Mouse (Mus musculus) embryonic facial prominence, embryonic 12.5 days (tissue): Measurements from ENCODE around the gene Bpgm. TPM values are rescaled to one million over a fixed set of nuclear protein-coding genes. Genes with fewer than 3 reads are reported as not detected.

Experiments used
- ATAC-seq: fragments of 200-750 bp; cut with Nextera tagmentation; 2 replicates; pipeline ENCODE4 v1.8.0; 2017; ENCODE audit not compliant: insufficient number of reproducible peaks, insufficient read depth, low FRiP score, low TSS enrichment
- H3K27ac ChIP-seq: fragments of 300-500 bp; sonication (generic); 2 replicates; pipeline ENCODE4 v1.5.1; 2016; ENCODE audit warnings: mild to moderate bottlenecking
- H3K27me3 ChIP-seq: fragments of 300-500 bp; sonication (generic); 2 replicates; pipeline ENCODE4 v1.6.1; 2016; ENCODE audit warnings: mild to moderate bottlenecking, moderate library complexity
- H3K36me3 ChIP-seq: fragments of 300-500 bp; sonication (generic); 2 replicates; pipeline ENCODE4 v1.6.1; 2016; ENCODE audit warnings: mild to moderate bottlenecking
- H3K4me1 ChIP-seq: fragments of 300-500 bp; sonication (generic); 2 replicates; pipeline ENCODE4 v1.6.1; 2016
- H3K4me2 ChIP-seq: fragments of 300-500 bp; sonication (generic); replicated peaks from 2 replicates; pipeline ENCODE4 v1.6.1; 2016; ENCODE audit warnings: mild to moderate bottlenecking, moderate library complexity
- H3K4me3 ChIP-seq: fragments of 300-500 bp; sonication (generic); 2 replicates; pipeline ENCODE4 v1.5.1; 2016; ENCODE audit warnings: mild to moderate bottlenecking
- H3K9ac ChIP-seq: fragments of 300-500 bp; sonication (generic); 2 replicates; pipeline ENCODE4 v1.6.1; 2016; ENCODE audit warnings: mild to moderate bottlenecking, moderate library complexity
- H3K9me3 ChIP-seq: fragments of 300-500 bp; sonication (generic); 2 replicates; pipeline ENCODE4 v1.6.1; 2016; ENCODE audit warnings: mild to moderate bottlenecking, moderate library complexity
- WGBS: fragments of 180-500 bp; shearing (Covaris S2); methylation state at CpG from one replicate; pipeline ENCODE4 v1.1.7; 2016; 5-methylcytosine and 5-hydroxymethylcytosine counted together
- polyA plus RNA-seq: library from polyadenylated mRNA; unstranded; fragments of >200 nt; fragmentation: Nextera tagmentation; extraction: Ambion mirVana; gene quantifications from 2 replicates; pipeline ENCODE4 v1.2.1, GENCODE M21; 2016

Gene Bpgm
- polyA plus RNA-seq, 1 experiment from 2014 or later: 49.2 TPM

DNA sequence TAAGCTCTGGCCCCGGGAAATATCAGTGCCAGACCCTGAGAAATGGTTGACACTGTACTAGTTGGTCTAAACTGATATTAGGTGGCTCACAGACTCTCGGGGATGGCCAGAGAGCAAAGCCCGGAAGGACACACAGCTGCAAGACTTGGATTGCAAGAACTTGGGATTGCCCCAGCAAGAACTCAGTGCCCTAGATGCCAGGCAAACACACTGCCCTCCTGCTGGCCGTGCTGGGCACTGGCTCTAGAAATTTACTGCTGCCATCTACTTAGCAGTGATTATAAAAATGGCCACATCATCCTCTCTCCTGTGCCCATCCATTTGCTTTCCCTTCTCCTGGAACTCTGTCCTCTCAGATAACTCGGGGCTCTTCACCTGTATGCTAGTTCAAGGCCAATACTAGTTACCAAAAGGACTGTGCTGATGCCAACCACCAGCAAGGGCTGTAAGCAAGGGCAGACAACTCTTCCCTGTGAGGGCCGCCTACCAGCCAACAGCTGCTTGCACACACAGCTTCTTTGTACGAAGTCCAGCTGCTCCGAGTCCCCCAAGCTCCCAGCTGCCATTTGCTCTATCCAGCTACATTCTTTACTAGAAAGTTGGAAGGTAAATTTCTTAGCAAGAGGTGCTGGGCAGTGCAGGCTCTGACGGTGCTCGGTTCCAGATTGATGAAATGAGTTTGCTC, 39.2 kb downstream of the Bpgm start:
- no peaks in the 10 kb centered on the region for H3K27me3 ChIP-seq
- no peak overlapping the region for H3K4me2 ChIP-seq
- no peak overlapping the region for H3K4me3 ChIP-seq
- H3K4me1 ChIP-seq: peaks cover 28% of the 10 kb centered on the region
- no peaks in the 10 kb centered on the region for H3K9me3 ChIP-seq
- H3K27ac ChIP-seq: peak overlapping the region; percentile 75
- no peak overlapping the region for H3K9ac ChIP-seq
- ATAC-seq: 0 out of 2 replicates have a peak, but pooled peaks have one; percentile 31
- no peaks in the 10 kb centered on the region for H3K36me3 ChIP-seq
- WGBS: 52% methylated on average over 10 of the region's 10 CpGs

DNA sequence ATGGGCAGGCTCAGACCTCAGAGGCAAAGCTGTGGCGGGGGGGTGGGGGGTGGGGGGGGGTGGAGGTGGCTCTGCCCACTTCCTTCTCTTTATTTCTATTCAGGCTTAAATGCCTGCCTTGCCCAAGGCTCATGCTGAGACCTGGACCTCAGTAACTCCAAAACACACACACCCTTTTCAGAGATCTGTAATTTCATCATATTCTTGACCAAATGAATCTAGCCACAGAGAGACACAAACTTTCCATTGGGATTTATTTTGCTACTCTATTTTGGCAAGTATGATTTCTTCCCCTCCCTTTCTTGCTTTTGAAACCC, 39.7 kb downstream of the Bpgm start:
- Histone ChIP-seq H3K4me3 (no peak overlapping the region), H3K4me2 (no peak overlapping the region), H3K4me1 (peaks cover 32% of the 10 kb centered on the region), H3K36me3 (no peaks in the 10 kb centered on the region), H3K9ac (no peak overlapping the region), H3K27me3 (no peaks in the 10 kb centered on the region), H3K9me3 (no peaks in the 10 kb centered on the region), H3K27ac (peak overlapping the region; percentile 75)
- ATAC-seq: no peak
- 25% methylated on average over 1 of the region's 1 CpGs for WGBS

DNA sequence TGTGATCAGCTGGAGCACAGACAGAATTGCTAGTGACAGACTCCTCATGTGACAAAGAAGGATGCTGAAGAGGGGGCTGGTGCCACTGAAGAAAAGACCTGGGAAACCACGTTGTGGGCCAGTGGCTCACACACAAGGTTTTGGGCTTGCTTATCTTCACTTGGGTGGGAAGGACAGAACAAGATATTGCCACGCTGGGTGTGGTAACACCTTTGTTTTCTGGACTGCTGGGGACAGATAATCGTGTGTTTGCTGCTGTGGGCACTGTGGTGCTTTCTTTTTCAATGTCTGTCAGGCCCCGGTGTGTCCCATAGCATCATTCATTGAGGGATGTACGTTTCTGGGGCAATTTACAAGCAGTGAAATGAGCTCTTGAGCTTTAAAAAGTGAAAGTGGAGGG, 41.7 kb downstream of the Bpgm start:
- Histone ChIP-seq H3K9me3 (no peaks in the 10 kb centered on the region), H3K27ac (no peak overlapping the region), H3K27me3 (no peaks in the 10 kb centered on the region), H3K4me2 (no peak overlapping the region), H3K4me3 (no peak overlapping the region), H3K9ac (no peak overlapping the region), H3K4me1 (peaks cover 41% of the 10 kb centered on the region), H3K36me3 (no peaks in the 10 kb centered on the region)
- WGBS: 80% methylated on average over 5 of the region's 5 CpGs
- no peak for ATAC-seq

DNA sequence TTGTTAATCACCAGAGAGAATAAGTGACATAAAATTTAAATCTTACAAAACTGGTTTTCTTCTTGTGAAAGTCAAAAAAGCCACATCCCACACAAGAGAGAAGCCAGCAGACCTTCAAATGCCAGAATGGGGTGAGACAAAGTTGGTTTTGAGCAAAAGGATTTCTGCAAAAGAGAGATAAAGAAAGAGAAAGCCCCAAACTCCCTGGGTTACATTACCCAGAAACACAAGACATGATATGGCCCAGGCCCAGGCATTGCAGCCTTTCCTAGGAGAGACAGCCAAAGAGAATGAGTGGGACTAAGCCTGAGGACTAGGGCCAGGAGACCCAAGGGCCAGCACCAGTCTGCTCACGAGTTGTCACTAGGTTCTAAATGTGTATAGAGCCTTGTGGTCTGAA, 43.1 kb downstream of the Bpgm start:
- no peak overlapping the region for H3K4me3 ChIP-seq
- whole genome bisulfite sequencing: 86% methylated on average over 1 of the region's 1 CpGs
- no peak overlapping the region for H3K9ac ChIP-seq
- ATAC-seq: no peak
- no peak overlapping the region for H3K27ac ChIP-seq
- H3K27me3 ChIP-seq: no peaks in the 10 kb centered on the region
- H3K4me1 ChIP-seq: peaks cover 41% of the 10 kb centered on the region
- no peaks in the 10 kb centered on the region for H3K36me3 ChIP-seq
- no peaks in the 10 kb centered on the region for H3K9me3 ChIP-seq
- H3K4me2 ChIP-seq: no peak overlapping the region

DNA sequence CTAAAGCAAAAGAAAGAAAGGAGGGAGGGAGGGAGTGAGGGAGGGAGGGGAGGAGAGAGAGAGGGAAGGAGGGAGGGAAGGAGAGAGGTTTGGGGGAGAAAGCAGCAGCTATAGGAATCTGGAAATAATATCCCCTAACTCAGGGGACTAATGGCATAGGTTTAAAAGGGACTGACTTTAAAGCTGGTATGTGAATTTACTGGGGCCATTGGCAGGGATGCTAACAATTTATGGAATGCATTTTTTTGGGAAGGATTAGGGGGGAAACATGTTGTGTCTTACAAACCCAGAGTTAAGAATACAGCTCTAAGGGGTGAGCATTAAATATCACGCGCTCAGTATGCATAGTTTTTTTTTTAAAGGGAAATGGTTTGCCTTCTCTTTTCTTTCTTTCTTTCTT, 44.5 kb downstream of the Bpgm start:
- Histone ChIP-seq H3K9me3 (no peaks in the 10 kb centered on the region), H3K27me3 (no peaks in the 10 kb centered on the region), H3K9ac (no peak overlapping the region), H3K4me1 (peaks cover 31% of the 10 kb centered on the region), H3K27ac (peak overlapping the region; percentile 84), H3K4me2 (no peak overlapping the region), H3K4me3 (no peak overlapping the region), H3K36me3 (no peaks in the 10 kb centered on the region)
- WGBS: 32% methylated on average over 2 of the region's 2 CpGs
- ATAC-seq: no peak

DNA sequence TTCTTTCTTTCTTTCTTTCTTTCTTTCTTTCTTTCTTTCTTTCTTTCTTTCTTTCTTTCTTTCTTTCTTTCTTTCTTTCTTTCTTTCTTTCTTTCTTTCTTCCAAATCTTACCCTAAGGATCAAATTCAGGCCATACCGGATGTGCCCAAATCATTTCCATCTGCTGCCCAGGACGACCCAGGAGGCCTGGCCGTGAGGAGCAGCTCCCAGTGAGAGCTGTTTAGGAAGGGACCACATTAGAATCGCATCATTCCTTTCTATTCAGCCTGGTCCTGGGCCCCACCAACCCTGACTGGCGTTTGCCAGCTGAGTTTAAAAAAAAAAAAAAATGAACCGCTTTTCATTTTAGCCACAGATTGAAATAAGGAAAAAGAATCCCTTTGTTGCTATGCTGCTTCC, 44.9 kb downstream of the Bpgm start:
- WGBS: 8% methylated on average over 6 of the region's 6 CpGs
- H3K4me2 ChIP-seq: 0 out of 2 replicates have a peak overlapping the region, but pooled peaks have one; percentile 9
- H3K36me3 ChIP-seq: no peaks in the 10 kb centered on the region
- no peak overlapping the region for H3K9ac ChIP-seq
- H3K4me3 ChIP-seq: no peak overlapping the region
- no peak for ATAC-seq
- H3K9me3 ChIP-seq: no peaks in the 10 kb centered on the region
- H3K27ac ChIP-seq: peak overlapping the region; percentile 86
- H3K4me1 ChIP-seq: peaks cover 28% of the 10 kb centered on the region
- H3K27me3 ChIP-seq: no peaks in the 10 kb centered on the region

DNA sequence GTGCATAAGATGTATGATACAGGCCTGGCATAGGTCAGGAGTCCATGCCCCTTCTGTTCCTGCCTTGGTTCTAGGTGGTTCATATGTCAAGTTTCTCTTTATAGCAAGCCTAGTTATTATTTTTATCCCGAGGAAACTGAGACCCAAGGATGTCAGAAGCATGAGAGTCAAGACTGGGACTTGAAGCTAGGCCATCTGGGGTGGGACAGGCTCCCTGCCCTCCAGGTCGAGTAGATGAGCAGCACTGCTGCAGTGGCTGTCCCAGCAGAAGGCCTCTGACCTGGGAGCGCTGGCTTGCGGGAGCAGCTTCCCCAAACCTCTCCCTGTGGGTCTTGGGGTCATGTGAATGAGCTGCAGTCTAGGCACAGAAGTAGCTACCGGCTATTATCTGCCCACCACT, 47.5 kb downstream of the Bpgm start:
- Histone ChIP-seq H3K4me2 (no peak overlapping the region), H3K9me3 (no peaks in the 10 kb centered on the region), H3K4me1 (peaks cover 19% of the 10 kb centered on the region), H3K27me3 (no peaks in the 10 kb centered on the region), H3K27ac (no peak overlapping the region), H3K4me3 (no peak overlapping the region), H3K36me3 (no peaks in the 10 kb centered on the region), H3K9ac (no peak overlapping the region)
- WGBS: 69% methylated on average over 5 of the region's 5 CpGs
- ATAC-seq: no peak

DNA sequence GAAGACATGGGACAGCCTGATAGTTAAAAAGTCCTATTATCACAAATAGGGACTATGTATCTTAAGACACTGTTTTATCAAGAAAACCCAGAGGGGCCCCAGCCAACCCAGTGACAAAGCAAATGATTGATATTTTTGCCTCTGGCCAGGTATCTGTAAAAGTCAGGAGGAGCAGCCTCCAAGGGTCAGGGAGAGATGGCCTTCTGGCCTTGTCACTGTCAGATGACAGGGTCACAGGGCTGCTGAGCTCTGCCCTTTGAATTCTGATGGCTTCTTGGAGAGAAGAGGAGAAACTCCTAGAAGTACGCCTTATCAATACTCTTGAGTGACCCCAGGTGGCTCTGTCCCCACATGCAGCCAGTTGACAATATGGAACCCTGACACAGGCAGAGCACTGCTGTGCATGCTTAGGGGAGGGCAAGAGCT, 49.5 kb downstream of the Bpgm start:
- H3K27ac ChIP-seq: no peak overlapping the region
- H3K9ac ChIP-seq: no peak overlapping the region
- peaks cover 10% of the 10 kb centered on the region for H3K4me1 ChIP-seq
- no peak overlapping the region for H3K4me3 ChIP-seq
- no peaks in the 10 kb centered on the region for H3K27me3 ChIP-seq
- WGBS: 83% methylated on average over 1 of the region's 1 CpGs
- no peaks in the 10 kb centered on the region for H3K36me3 ChIP-seq
- H3K4me2 ChIP-seq: no peak overlapping the region
- ATAC-seq: no peak
- H3K9me3 ChIP-seq: no peaks in the 10 kb centered on the region

DNA sequence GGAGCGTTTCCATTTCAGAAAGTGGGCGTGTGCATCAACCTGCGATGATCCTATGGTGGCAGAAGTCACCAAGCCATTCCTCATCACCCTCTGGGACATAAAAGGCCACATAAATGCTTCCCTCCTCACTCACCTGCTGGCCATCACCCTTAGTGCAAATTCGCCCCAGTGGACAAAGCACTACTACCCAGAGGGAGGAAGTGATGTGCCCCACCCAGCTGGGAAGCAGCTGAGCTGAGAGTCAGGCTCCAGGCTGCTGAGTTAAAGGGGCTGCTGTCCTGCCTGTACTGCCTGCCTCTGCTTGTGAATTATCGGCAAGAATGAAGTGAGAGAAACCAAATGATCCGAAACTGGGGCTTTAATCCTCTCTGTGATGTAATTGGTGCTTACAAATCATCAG, 49.9 kb downstream of the Bpgm start:
- H3K27ac ChIP-seq: no peak overlapping the region
- H3K9me3 ChIP-seq: no peaks in the 10 kb centered on the region
- H3K4me2 ChIP-seq: no peak overlapping the region
- no peak overlapping the region for H3K9ac ChIP-seq
- no peaks in the 10 kb centered on the region for H3K27me3 ChIP-seq
- 81% methylated on average over 6 of the region's 6 CpGs for WGBS
- peaks cover 8% of the 10 kb centered on the region for H3K4me1 ChIP-seq
- no peaks in the 10 kb centered on the region for H3K36me3 ChIP-seq
- no peak overlapping the region for H3K4me3 ChIP-seq
- ATAC-seq: no peak

DNA sequence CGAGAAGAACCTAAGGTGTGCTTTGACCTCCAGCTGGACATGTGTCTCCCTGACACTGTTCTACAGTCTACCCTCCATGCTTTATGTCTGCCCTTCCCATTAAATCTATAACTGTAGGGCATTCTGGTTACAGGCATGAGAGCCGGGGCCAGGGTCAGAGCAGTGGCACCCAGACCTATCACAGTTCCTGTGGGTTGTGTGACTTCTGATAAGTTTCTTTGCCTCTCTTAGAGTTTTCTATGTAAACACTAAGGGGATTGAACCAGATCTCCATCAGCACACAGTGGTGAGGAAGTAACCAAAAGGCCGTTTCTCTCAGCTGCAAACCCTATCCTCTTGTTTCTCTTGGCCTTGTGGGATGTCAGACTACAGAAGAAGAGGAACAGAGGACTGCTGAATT, 50.4 kb downstream of the Bpgm start:
- Histone ChIP-seq H3K27ac (no peak overlapping the region), H3K4me2 (no peak overlapping the region), H3K4me3 (no peak overlapping the region), H3K4me1 (peaks cover 3% of the 10 kb centered on the region), H3K27me3 (no peaks in the 10 kb centered on the region), H3K36me3 (no peaks in the 10 kb centered on the region), H3K9ac (no peak overlapping the region), H3K9me3 (no peaks in the 10 kb centered on the region)
- no peak for ATAC-seq
- WGBS: 72% methylated on average over 3 of the region's 3 CpGs

DNA sequence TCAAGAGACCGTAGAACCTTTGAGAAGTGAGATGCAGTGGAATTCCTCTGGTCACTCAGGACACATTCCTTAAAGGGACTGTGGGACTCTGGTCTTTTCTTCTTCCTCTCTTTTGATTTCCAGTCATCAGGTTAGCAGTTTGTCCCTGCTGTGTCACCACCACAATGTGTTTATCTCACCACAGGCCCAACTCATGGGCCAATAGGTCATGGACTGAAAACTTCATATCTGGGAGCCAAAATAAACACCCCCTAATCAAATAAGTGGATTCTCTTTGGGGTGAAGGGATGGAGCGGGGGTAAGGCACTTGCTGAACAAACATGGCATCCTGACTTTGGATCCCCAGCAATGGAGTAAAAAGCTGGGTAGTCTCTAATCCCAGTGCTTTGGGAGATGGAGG, 52.1 kb downstream of the Bpgm start:
- no peaks in the 10 kb centered on the region for H3K4me1 ChIP-seq
- H3K36me3 ChIP-seq: no peaks in the 10 kb centered on the region
- no peak overlapping the region for H3K27ac ChIP-seq
- no peak overlapping the region for H3K9ac ChIP-seq
- H3K27me3 ChIP-seq: no peaks in the 10 kb centered on the region
- H3K4me2 ChIP-seq: no peak overlapping the region
- 85% methylated on average over 2 of the region's 2 CpGs for WGBS
- ATAC-seq: no peak
- no peaks in the 10 kb centered on the region for H3K9me3 ChIP-seq
- H3K4me3 ChIP-seq: no peak overlapping the region

DNA sequence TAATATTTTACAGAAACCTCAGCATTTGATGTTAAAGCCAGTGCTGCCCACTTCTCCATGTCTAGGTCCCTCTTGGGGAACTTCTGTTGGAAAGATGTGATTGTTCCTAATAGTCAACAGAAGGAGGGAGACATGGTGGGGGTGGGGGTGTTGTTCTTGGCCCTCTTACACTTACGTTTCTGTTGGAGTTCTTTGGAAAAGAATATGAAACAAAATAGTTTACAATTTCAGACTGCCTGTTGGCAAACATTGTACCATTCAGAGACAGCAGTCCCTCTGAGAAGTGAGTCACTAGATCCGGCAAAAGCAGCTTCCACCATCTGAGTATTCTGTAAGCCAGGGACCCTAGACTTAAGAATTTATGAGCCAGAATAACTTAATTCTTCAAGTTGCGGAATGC, 54.0 kb downstream of the Bpgm start:
- 76% methylated on average over 3 of the region's 3 CpGs for WGBS
- Histone ChIP-seq H3K9me3 (no peaks in the 10 kb centered on the region), H3K9ac (no peak overlapping the region), H3K4me1 (no peaks in the 10 kb centered on the region), H3K4me2 (no peak overlapping the region), H3K27ac (no peak overlapping the region), H3K27me3 (no peaks in the 10 kb centered on the region), H3K36me3 (no peaks in the 10 kb centered on the region), H3K4me3 (no peak overlapping the region)
- no peak for ATAC-seq

DNA sequence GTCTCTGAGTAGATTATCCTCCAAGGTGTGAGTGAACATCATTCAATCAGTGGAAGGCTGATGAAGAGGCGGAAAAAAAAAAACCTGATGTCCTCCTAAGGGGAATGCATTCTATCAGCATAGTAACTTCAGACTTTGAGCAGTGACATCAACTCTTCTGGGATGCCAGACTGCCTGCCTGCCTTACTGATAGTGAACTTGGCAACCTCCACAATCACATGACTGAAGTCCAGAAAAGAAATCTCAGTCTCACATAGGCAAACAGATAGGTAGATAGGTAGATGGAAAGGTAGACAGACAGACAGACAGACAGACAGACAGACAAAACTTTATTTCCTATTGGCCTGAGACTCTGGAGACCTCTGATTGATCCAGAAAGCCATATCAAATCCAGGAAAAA, 57.0 kb downstream of the Bpgm start:
- Histone ChIP-seq H3K9ac (no peak overlapping the region), H3K4me1 (no peaks in the 10 kb centered on the region), H3K27ac (no peak overlapping the region), H3K36me3 (no peaks in the 10 kb centered on the region), H3K4me3 (no peak overlapping the region), H3K9me3 (no peaks in the 10 kb centered on the region), H3K27me3 (no peaks in the 10 kb centered on the region), H3K4me2 (no peak overlapping the region)
- 87% methylated on average over 1 of the region's 1 CpGs for WGBS
- ATAC-seq: no peak
